Mouse (Mus musculus): ENCODE data around the gene Mogat1. TPM values are rescaled to one million over a fixed set of nuclear protein-coding genes. Genes with fewer than 3 reads are reported as not detected.
"Not testable (repeated sequence)": the region's sequence is repeated elsewhere in the genome, so short reads cannot be mapped to it uniquely, and the experiment has no call there.

The Mogat1 gene
- 0.51 and 0.77 TPM in 2 replicates for polyA plus RNA-seq (2015; fragmentation: Nextera tagmentation; extraction: Ambion mirVana)

- Histone ChIP-seq H3K27ac (ENCODE audit: low read depth, low read length) (no peak within 1 kb of the TSS), H3K4me2 (ENCODE audit: low read length) (peak within 1 kb of the TSS; percentile 55), H3K9ac (ENCODE audit: low read depth, low read length) (peak within 1 kb of the TSS; percentile 47), H3K27me3 (replicated peaks; ENCODE audit: control insufficient read depth, insufficient read depth, low read length) (no peaks in the 10 kb centered on the region), H3K4me1 (ENCODE audit: control insufficient read depth, insufficient read depth, low read depth, low read length) (no peaks in the 10 kb centered on the region; the same call in 1 of the 2 replicates), H3K9me3 (ENCODE audit: control insufficient read depth, low read length) (no peaks in the 10 kb centered on the region), H3K4me3 (ENCODE audit: low read length) (peak within 1 kb of the TSS; percentile 34), H3K36me3 (ENCODE audit: control insufficient read depth, insufficient read depth, low read length) (no peaks in the 10 kb centered on the region)
- 70% methylated on average over 5 of the region's 5 CpGs for WGBS
- ATAC-seq, result no peak
These were observed at the start of gene Mogat1 for GRCm38 (mm10) chr1:78510862-78511261. Mogat1 (plus strand) TSS chr1:78510991.

DNA sequence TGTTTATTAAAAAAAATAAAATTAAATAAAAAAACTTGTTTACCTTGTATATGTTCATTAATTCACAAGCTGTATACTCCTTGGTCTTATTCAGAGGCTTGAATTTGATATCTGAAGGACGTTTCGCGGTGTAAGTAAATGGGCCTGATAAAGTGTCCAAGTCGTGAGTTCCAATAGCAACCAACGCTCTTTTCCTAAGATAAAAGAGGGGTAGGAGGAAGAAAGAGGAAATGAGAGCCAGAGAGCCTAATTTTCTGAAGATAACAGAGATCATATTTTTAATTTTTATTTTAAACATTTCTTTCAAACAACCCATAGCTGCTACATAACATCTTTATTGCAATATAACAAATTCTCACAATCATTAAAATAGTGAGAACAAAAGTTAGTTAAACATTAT, 38.4 kb upstream of the Mogat1 start:
- H3K4me3 ChIP-seq (ENCODE audit: low read length), result no peak overlapping the region
- no peak overlapping the region for H3K9ac ChIP-seq (ENCODE audit: low read depth, low read length)
- H3K27me3 ChIP-seq (replicated peaks; ENCODE audit: control insufficient read depth, insufficient read depth, low read length), result no peaks in the 10 kb centered on the region
- ATAC-seq, result no peak
- no peaks in the 10 kb centered on the region for H3K9me3 ChIP-seq (ENCODE audit: control insufficient read depth, low read length)
- H3K36me3 ChIP-seq (ENCODE audit: control insufficient read depth, insufficient read depth, low read length), result peaks cover 6% of the 10 kb centered on the region
- WGBS, result 95% methylated on average over 5 of the region's 5 CpGs
- H3K4me2 ChIP-seq (ENCODE audit: low read length), result no peak overlapping the region
- no peaks in the 10 kb centered on the region for H3K4me1 ChIP-seq (ENCODE audit: control insufficient read depth, insufficient read depth, low read depth, low read length)
- no peak overlapping the region for H3K27ac ChIP-seq (ENCODE audit: low read depth, low read length)

DNA sequence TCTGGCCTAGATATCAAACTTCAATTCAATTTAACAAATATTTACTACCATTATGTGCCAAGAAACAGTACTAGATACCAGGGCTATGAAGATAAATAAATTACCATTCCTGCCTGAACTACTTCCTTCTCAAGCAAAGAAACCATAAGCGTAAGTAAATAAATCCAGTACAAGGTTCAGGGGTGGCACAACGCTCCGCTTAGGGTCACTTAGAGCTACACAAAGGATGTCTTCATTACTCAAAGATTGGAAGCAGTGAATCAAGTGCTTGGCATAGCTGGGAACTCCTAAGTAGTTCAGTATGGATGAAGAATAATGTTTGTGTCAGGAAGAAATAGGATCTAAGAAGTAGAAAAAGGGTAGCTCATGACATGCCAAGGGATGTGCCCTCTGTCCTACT, 27.4 kb upstream of the Mogat1 start:
- no peak overlapping the region for H3K9ac ChIP-seq (ENCODE audit: low read depth, low read length)
- ATAC-seq, result no peak
- H3K4me1 ChIP-seq (ENCODE audit: control insufficient read depth, insufficient read depth, low read depth, low read length), result peaks cover 14% of the 10 kb centered on the region
- H3K4me3 ChIP-seq (ENCODE audit: low read length), result no peak overlapping the region
- H3K27me3 ChIP-seq (replicated peaks; ENCODE audit: control insufficient read depth, insufficient read depth, low read length), result no peaks in the 10 kb centered on the region
- H3K9me3 ChIP-seq (ENCODE audit: control insufficient read depth, low read length), result no peaks in the 10 kb centered on the region
- H3K27ac ChIP-seq (ENCODE audit: low read depth, low read length), result no peak overlapping the region
- H3K4me2 ChIP-seq (ENCODE audit: low read length), result no peak overlapping the region
- 0 out of 2 replicates have a peak, but pooled peaks cover 3% of the 10 kb centered on the region for H3K36me3 ChIP-seq (ENCODE audit: control insufficient read depth, insufficient read depth, low read length)
- 98% methylated on average over 3 of the region's 3 CpGs for WGBS

DNA sequence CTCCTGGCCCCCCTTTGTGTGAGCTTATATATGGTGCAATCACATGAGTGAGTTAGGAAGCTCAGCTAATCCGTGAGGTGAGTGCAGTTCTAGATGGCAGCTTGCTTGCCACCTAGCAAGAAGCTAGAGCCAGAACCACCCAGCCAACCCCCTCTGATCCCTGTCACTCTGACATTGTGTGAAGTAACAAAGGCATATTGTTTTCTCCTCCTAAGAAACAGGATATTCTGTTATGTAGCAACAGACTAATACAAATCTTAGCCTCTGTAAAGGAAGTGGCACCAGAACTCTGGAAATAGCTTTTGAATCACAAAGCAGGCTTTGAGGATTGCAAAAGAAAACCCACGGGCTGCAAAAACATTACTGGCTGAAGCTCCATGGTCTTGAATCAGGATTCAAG, 26.4 kb upstream of the Mogat1 start:
- H3K27ac ChIP-seq (ENCODE audit: low read depth, low read length), result no peak overlapping the region
- H3K9ac ChIP-seq (ENCODE audit: low read depth, low read length), result no peak overlapping the region
- H3K27me3 ChIP-seq (replicated peaks; ENCODE audit: control insufficient read depth, insufficient read depth, low read length), result no peaks in the 10 kb centered on the region
- 53% methylated on average over 2 of the region's 2 CpGs for WGBS
- no peak for ATAC-seq
- H3K4me2 ChIP-seq (ENCODE audit: low read length), result no peak overlapping the region
- 0 out of 2 replicates have a peak, but pooled peaks cover 3% of the 10 kb centered on the region for H3K36me3 ChIP-seq (ENCODE audit: control insufficient read depth, insufficient read depth, low read length)
- H3K4me3 ChIP-seq (ENCODE audit: low read length), result no peak overlapping the region
- peaks cover 15% of the 10 kb centered on the region for H3K4me1 ChIP-seq (ENCODE audit: control insufficient read depth, insufficient read depth, low read depth, low read length)
- H3K9me3 ChIP-seq (ENCODE audit: control insufficient read depth, low read length), result no peaks in the 10 kb centered on the region

- ATAC-seq, result no peak; the same call in 1 of the 2 replicates
- H3K4me1 ChIP-seq (ENCODE audit: control insufficient read depth, insufficient read depth, low read depth, low read length), result peaks cover 19% of the 10 kb centered on the region
- 0% methylated on average over 28 of the region's 28 CpGs for WGBS
- peak overlapping the region; percentile 69 for H3K4me3 ChIP-seq (ENCODE audit: low read length)
- H3K27me3 ChIP-seq (replicated peaks; ENCODE audit: control insufficient read depth, insufficient read depth, low read length), result no peaks in the 10 kb centered on the region
- H3K36me3 ChIP-seq (ENCODE audit: control insufficient read depth, insufficient read depth, low read length), result no peaks in the 10 kb centered on the region
- peak overlapping the region; percentile 71 for H3K27ac ChIP-seq (ENCODE audit: low read depth, low read length)
- H3K9ac ChIP-seq (ENCODE audit: low read depth, low read length), result peak overlapping the region; percentile 83
- H3K9me3 ChIP-seq (ENCODE audit: control insufficient read depth, low read length), result no peaks in the 10 kb centered on the region
- H3K4me2 ChIP-seq (ENCODE audit: low read length), result peak overlapping the region; percentile 64
These were observed 22.4 kb upstream of the Mogat1 start for GRCm38 (mm10) chr1:78488427-78488751.

DNA sequence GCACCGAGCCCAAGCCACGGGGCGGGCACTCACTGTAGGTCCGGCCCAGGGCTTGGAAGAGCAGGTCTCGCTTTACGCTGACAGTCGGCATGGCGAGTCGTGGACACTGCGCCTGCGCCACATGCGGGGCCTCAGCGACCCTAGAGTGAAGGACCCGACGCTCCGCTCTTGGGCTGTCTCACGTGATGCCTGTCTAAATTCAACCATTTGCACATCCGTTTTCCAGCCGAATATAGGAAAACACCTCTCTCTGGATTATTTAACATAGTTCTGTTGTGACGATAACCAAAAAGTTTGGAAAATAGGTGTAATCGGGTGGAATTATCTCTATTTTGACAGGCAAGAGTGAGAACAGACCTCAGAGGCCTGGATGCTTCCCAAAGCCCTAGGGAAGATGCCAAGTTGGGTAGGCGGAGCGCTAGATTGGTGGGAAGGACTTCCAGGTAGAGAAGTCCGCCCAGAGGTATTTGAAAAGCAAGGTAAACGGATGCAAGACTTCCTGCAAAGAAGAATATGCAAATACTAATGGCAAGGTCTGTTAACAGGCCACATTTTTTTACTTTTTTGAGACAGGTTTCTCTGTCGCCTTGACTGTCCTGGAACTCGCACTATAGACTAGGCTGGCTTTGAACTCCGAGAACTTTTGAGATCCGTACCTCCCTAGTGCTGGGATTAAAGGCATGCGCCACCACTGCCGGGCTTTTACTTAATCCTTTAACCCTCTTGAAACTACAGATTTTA, 21.9 kb upstream of the Mogat1 start, which contains the start of gene Farsb:
Gene Farsb, minus strand, starts transcription at position 146 of the 741 bp plus-strand sequence.
- no peaks in the 10 kb centered on the region for H3K9me3 ChIP-seq (ENCODE audit: control insufficient read depth, low read length)
- peak; percentile 98 for ATAC-seq
- H3K4me2 ChIP-seq (ENCODE audit: low read length), result peak within 1 kb of the TSS; percentile 64
- WGBS, result under 1% methylated on average over 31 of the region's 31 CpGs
- peak within 1 kb of the TSS; percentile 69 for H3K4me3 ChIP-seq (ENCODE audit: low read length)
- no peaks in the 10 kb centered on the region for H3K36me3 ChIP-seq (ENCODE audit: control insufficient read depth, insufficient read depth, low read length)
- peaks cover 19% of the 10 kb centered on the region for H3K4me1 ChIP-seq (ENCODE audit: control insufficient read depth, insufficient read depth, low read depth, low read length)
- no peaks in the 10 kb centered on the region for H3K27me3 ChIP-seq (replicated peaks; ENCODE audit: control insufficient read depth, insufficient read depth, low read length)
- H3K27ac ChIP-seq (ENCODE audit: low read depth, low read length), result peak within 1 kb of the TSS; percentile 71
- peak within 1 kb of the TSS; percentile 83 for H3K9ac ChIP-seq (ENCODE audit: low read depth, low read length)

- H3K4me1 ChIP-seq (ENCODE audit: control insufficient read depth, insufficient read depth, low read depth, low read length), result peaks cover 19% of the 10 kb centered on the region
- WGBS, result 76% methylated on average over 1 of the region's 1 CpGs
- no peaks in the 10 kb centered on the region for H3K9me3 ChIP-seq (ENCODE audit: control insufficient read depth, low read length)
- H3K36me3 ChIP-seq (ENCODE audit: control insufficient read depth, insufficient read depth, low read length), result no peaks in the 10 kb centered on the region
- ATAC-seq, result no peak
- H3K4me3 ChIP-seq (ENCODE audit: low read length), result no peak overlapping the region
- H3K4me2 ChIP-seq (ENCODE audit: low read length), result no peak overlapping the region
- no peak overlapping the region for H3K9ac ChIP-seq (ENCODE audit: low read depth, low read length)
- H3K27ac ChIP-seq (ENCODE audit: low read depth, low read length), result no peak overlapping the region
- H3K27me3 ChIP-seq (replicated peaks; ENCODE audit: control insufficient read depth, insufficient read depth, low read length), result no peaks in the 10 kb centered on the region
These were observed 20.6 kb upstream of the Mogat1 start for GRCm38 (mm10) chr1:78490143-78490542.

DNA sequence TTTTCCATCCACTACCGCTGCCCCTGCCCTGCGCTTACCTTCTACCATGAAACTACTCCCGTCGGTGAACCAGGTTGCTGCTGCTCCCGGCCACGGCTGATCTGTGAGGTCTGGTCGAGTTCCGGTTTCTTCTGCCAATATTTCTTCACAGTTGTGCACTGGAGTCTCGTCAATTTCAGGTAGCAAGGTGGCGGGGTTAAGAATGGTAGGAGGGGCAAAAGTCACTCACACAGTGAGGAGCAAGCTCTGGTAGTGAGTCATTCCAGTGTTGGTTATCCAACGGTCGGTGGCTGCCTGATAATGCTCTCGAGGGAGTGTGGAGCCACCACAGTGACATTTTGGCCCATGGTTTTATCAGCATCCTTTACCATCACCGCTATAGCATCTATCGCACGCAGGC, 9.8 kb upstream of the Mogat1 start:
- Histone ChIP-seq H3K9ac (ENCODE audit: low read depth, low read length) (no peak overlapping the region), H3K4me1 (ENCODE audit: control insufficient read depth, insufficient read depth, low read depth, low read length) (no peaks in the 10 kb centered on the region), H3K27ac (ENCODE audit: low read depth, low read length) (no peak overlapping the region), H3K27me3 (replicated peaks; ENCODE audit: control insufficient read depth, insufficient read depth, low read length) (no peaks in the 10 kb centered on the region), H3K9me3 (ENCODE audit: control insufficient read depth, low read length) (peaks cover 3% of the 10 kb centered on the region; the same call in 1 of the 2 replicates), H3K4me2 (ENCODE audit: low read length) (no peak overlapping the region), H3K36me3 (ENCODE audit: control insufficient read depth, insufficient read depth, low read length) (no peaks in the 10 kb centered on the region), H3K4me3 (ENCODE audit: low read length) (no peak overlapping the region)
- WGBS, result 92% methylated on average over 16 of the region's 16 CpGs
- ATAC-seq, result no peak

DNA sequence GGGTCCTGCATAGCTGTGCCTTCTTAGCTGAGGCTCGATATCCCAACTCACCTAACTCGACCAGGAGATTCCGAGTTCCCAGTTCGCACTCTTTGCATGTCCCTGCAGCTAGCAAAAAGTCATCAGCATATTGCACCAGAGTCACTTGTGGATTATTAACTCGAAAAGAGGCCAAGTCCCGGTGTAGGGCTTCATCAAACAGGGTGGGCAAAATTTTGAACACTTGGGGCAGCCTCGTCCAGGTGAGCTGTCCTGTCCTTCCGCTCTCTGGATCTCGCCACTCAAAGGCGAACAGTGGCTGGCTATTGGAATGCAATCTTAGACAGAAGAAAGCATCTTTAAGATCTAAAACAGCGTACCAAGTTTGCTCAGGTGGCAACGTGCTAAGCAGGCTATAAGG, 8.9 kb upstream of the Mogat1 start:
- not testable (repeated sequence) for H3K36me3 ChIP-seq (ENCODE audit: control insufficient read depth, insufficient read depth, low read length); H3K9ac ChIP-seq (ENCODE audit: low read depth, low read length); H3K9me3 ChIP-seq (ENCODE audit: control insufficient read depth, low read length); H3K4me3 ChIP-seq (ENCODE audit: low read length); H3K4me2 ChIP-seq (ENCODE audit: low read length); H3K4me1 ChIP-seq (ENCODE audit: control insufficient read depth, insufficient read depth, low read depth, low read length); ATAC-seq; H3K27me3 ChIP-seq (replicated peaks; ENCODE audit: control insufficient read depth, insufficient read depth, low read length); H3K27ac ChIP-seq (ENCODE audit: low read depth, low read length)
- WGBS, result 93% methylated on average over 12 of the region's 12 CpGs
